Mouse (Mus musculus) ES-Bruce4 (cell line): ENCODE measurements around the gene Gramd1c.

Source experiments
- CTCF ChIP-seq: IDR thresholded peaks from one replicate; pipeline ENCODE4 v1.8.1; 2011; ENCODE audit warnings: low read depth, low read length
- EP300 ChIP-seq: IDR thresholded peaks from 2 replicates; pipeline ENCODE4 v1.6.1; 2011; ENCODE audit warnings: low read depth, low read length; ENCODE audit not compliant: insufficient read depth
- POLR2A ChIP-seq: IDR thresholded peaks from one replicate; pipeline ENCODE4 v1.8.1; 2011; ENCODE audit warnings: low read length; ENCODE audit not compliant: insufficient read depth

DNA sequence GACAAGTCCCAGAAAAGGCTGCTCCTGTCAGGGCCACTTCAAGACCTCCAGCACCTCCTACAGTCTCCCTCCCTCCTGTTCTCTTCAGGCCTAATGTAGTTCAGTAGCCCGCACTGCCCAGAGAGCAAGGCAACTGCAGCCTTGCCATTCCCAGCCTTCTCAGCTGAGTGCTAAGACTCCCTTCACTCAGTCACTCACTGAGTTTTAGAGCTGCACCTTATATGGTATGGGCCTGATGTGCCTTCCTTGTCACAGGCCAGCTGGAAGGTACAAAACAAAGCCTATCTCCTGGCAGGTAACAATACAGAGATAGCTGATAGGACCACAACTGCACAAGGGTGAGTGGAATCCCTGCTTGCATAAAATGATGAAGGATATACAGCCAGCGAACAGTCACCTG, 90.8 kb downstream of the Gramd1c start:
- no peak for TF ChIP-seq POLR2A
- TF ChIP-seq EP300: no peak
- TF ChIP-seq CTCF: no peak
